Mouse (Mus musculus) duodenum, adult 2 months (tissue): Measurements from ENCODE around the gene Sephs1. TPM values are rescaled to one million over a fixed set of nuclear protein-coding genes. Genes with fewer than 3 reads are reported as not detected.

Experiments
- polyA plus RNA-seq: library from polyadenylated mRNA; depleted of rRNA; stranded (reverse); fragments of >200 nt; gene quantifications from 2 replicates; pipeline ENCODE4 v1.2.3, GENCODE M21; 2012; ENCODE audit warnings: low replicate concordance; rRNA removed

Gene Sephs1
- polyA plus RNA-seq, result 6.6 and 7.2 TPM in 2 replicates

GRCm38 (mm10) chr2:4881350-4882248 is at the start of gene Sephs1:
Gene Sephs1, plus strand, starts transcription at chr2:4881564.

GRCm38 (mm10) chr2:4918860-4919739 is 37.7 kb downstream of the Sephs1 start, which contains the start of gene Phyh:
Gene Phyh, plus strand, starts transcription at chr2:4919019.

Other genes with a start within 250 kb of the Sephs1 start
- 1.8 and 2.1 TPM in 2 replicates for gene Prpf18, start 229.5 kb upstream of the Sephs1 start, polyA plus RNA-seq
- gene Bend7, start 163.7 kb upstream of the Sephs1 start, polyA plus RNA-seq, result 4.0 and 9.3 TPM in 2 replicates
- gene Phyh, start 37.5 kb downstream of the Sephs1 start, polyA plus RNA-seq, result 125 and 178 TPM in 2 replicates
- not detected in 2 replicates for gene Ucma, start 94.6 kb downstream of the Sephs1 start, polyA plus RNA-seq
- 5.3 and 6.0 TPM in 2 replicates for gene Mcm10, start 131.2 kb downstream of the Sephs1 start, polyA plus RNA-seq
- gene Optn, start 182.5 kb downstream of the Sephs1 start, polyA plus RNA-seq, result 10.7 and 44.6 TPM in 2 replicates